Mouse (Mus musculus): ENCODE results near the gene Gm20388. TPM values are rescaled to one million over a fixed set of nuclear protein-coding genes. Genes with fewer than 3 reads are reported as not detected.

Gene Gm20388
- polyA plus RNA-seq, 1 experiment from 2014 or later = not detected

- Histone ChIP-seq H3K4me1 (peaks cover 18% of the 10 kb centered on the region), H3K4me2 (replicated peaks) (no peak overlapping the region), H3K9me3 (no peaks in the 10 kb centered on the region), H3K27ac (replicated peaks) (no peak overlapping the region), H3K4me3 (no peak overlapping the region), H3K27me3 (no peaks in the 10 kb centered on the region), H3K36me3 (no peaks in the 10 kb centered on the region), H3K9ac (replicated peaks) (no peak overlapping the region)
- ATAC-seq (replicated peaks) = no peak
- WGBS = 86% methylated on average over 6 of the region's 6 CpGs
Observed at GRCm38 (mm10) chr8:122525004-122525403, 2614.4 kb downstream of the Gm20388 start.

GRCm38 (mm10) chr8:122526084-122526483 is 2615.4 kb downstream of the Gm20388 start:
- Histone ChIP-seq H3K4me2 (replicated peaks) (no peak overlapping the region), H3K36me3 (no peaks in the 10 kb centered on the region), H3K4me3 (no peak overlapping the region), H3K9me3 (no peaks in the 10 kb centered on the region), H3K27ac (replicated peaks) (no peak overlapping the region), H3K27me3 (no peaks in the 10 kb centered on the region), H3K4me1 (peaks cover 18% of the 10 kb centered on the region), H3K9ac (replicated peaks) (no peak overlapping the region)
- 70% methylated on average over 3 of the region's 3 CpGs for WGBS
- no peak for ATAC-seq (replicated peaks)

DNA sequence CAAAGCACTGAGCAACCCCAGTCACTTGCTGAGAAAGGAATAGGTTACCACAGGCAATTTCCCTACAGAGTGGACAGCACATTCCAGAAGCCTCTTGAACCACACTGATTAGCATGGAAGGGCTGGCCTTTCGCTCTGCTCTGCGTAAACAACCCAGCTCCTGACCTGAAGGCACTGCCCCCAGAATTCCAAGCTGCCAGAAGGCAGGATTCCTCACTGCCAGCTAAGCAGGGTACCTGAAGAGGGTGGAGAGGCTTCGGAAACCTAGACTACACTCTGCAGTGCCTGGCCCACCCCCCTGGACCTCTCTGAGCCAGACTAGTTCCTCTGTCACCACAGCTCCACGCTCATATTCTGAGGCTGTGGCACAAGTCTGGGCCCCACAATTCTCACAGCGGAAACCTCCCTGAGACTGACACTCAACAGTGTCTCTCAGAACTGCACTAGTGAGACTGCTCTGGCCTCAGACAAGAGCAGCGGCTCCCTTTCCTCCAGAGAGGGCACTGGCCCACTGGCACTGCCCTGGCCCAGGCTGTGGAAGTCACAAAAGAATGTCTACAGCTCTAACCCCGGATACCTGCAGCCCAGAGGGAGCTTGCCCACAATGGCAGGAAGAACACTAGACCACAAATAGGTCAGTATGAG is 2616.0 kb downstream of the Gm20388 start:
- no peaks in the 10 kb centered on the region for H3K9me3 ChIP-seq
- H3K9ac ChIP-seq (replicated peaks) = no peak overlapping the region
- no peak overlapping the region for H3K27ac ChIP-seq (replicated peaks)
- H3K27me3 ChIP-seq = no peaks in the 10 kb centered on the region
- 73% methylated on average over 7 of the region's 7 CpGs for WGBS
- peaks cover 18% of the 10 kb centered on the region for H3K4me1 ChIP-seq
- H3K4me3 ChIP-seq = no peak overlapping the region
- H3K4me2 ChIP-seq (replicated peaks) = no peak overlapping the region
- H3K36me3 ChIP-seq = no peaks in the 10 kb centered on the region
- ATAC-seq (replicated peaks) = no peak

- Histone ChIP-seq H3K9ac (replicated peaks) (no peak overlapping the region), H3K4me2 (replicated peaks) (no peak overlapping the region), H3K36me3 (no peaks in the 10 kb centered on the region), H3K27ac (replicated peaks) (no peak overlapping the region), H3K4me1 (peaks cover 18% of the 10 kb centered on the region), H3K4me3 (no peak overlapping the region), H3K9me3 (no peaks in the 10 kb centered on the region), H3K27me3 (no peaks in the 10 kb centered on the region)
- WGBS = 90% methylated on average over 3 of the region's 3 CpGs
- ATAC-seq (replicated peaks) = no peak
Observed at GRCm38 (mm10) chr8:122527937-122528336, 2617.3 kb downstream of the Gm20388 start.

DNA sequence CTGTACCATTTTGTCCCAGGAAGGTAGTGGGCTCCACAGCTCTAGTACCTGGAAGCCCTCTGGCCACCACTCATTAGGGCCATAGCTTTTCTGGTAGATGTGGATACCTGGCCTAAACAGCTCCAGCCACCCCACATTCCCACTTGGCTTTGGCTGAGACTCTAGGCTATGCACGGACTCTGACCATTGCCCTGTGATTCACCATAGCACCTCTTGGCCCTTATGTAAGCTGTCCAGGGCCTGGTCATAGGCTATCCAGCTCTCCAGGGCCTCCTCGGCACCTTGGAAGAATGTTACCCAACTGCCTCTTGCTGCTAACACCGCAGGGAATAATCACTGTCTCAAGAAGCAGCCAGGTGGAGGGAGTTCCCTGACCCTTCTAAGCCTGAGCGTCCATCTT is 2618.5 kb downstream of the Gm20388 start:
- Histone ChIP-seq H3K9me3 (no peaks in the 10 kb centered on the region), H3K36me3 (no peaks in the 10 kb centered on the region), H3K4me3 (no peak overlapping the region), H3K27ac (replicated peaks) (no peak overlapping the region), H3K27me3 (no peaks in the 10 kb centered on the region), H3K4me1 (peaks cover 6% of the 10 kb centered on the region), H3K4me2 (replicated peaks) (no peak overlapping the region), H3K9ac (replicated peaks) (no peak overlapping the region)
- 92% methylated on average over 4 of the region's 4 CpGs for WGBS
- ATAC-seq (replicated peaks) = no peak

- Histone ChIP-seq H3K27ac (replicated peaks) (no peak overlapping the region), H3K9ac (replicated peaks) (no peak overlapping the region), H3K4me1 (no peaks in the 10 kb centered on the region), H3K4me3 (no peak overlapping the region), H3K9me3 (no peaks in the 10 kb centered on the region), H3K4me2 (replicated peaks) (no peak overlapping the region), H3K36me3 (no peaks in the 10 kb centered on the region), H3K27me3 (no peaks in the 10 kb centered on the region)
- WGBS = 81% methylated on average over 8 of the region's 8 CpGs
- no peak for ATAC-seq (replicated peaks)
Observed at GRCm38 (mm10) chr8:122531312-122531711, 2620.7 kb downstream of the Gm20388 start.

DNA sequence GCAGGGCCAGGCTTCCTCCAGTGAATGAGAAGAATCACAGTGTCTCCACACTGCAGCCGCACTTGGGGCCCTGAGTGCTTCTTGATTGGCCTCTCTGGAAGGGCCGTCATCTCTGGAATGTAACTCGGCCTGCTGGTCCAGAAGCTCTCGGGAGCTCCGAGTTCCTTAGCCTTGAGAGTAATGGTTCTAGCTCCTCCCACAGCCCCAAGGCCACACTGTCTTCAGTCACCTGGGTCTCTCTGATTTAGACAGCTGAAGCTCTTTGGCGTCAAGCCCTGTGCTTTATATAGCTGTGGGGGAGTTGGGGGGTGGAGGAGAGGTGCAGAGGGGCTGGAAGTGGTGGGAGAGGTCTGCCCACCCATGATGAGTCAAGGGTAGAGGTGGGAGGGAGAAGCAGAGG is 2626.4 kb downstream of the Gm20388 start:
- Histone ChIP-seq H3K27ac (replicated peaks) (no peak overlapping the region), H3K4me1 (no peaks in the 10 kb centered on the region), H3K27me3 (no peaks in the 10 kb centered on the region), H3K9me3 (no peaks in the 10 kb centered on the region), H3K4me2 (replicated peaks) (no peak overlapping the region), H3K4me3 (no peak overlapping the region), H3K9ac (replicated peaks) (no peak overlapping the region), H3K36me3 (no peaks in the 10 kb centered on the region)
- WGBS = 82% methylated on average over 6 of the region's 6 CpGs
- ATAC-seq (replicated peaks) = no peak

GRCm38 (mm10) chr8:122537812-122538211 is 2627.2 kb downstream of the Gm20388 start:
- Histone ChIP-seq H3K27ac (replicated peaks) (no peak overlapping the region), H3K27me3 (no peaks in the 10 kb centered on the region), H3K4me3 (no peak overlapping the region), H3K36me3 (no peaks in the 10 kb centered on the region), H3K9me3 (no peaks in the 10 kb centered on the region), H3K4me2 (replicated peaks) (no peak overlapping the region), H3K9ac (replicated peaks) (no peak overlapping the region), H3K4me1 (no peaks in the 10 kb centered on the region)
- ATAC-seq (replicated peaks) = no peak
- 96% methylated on average over 2 of the region's 2 CpGs for WGBS

DNA sequence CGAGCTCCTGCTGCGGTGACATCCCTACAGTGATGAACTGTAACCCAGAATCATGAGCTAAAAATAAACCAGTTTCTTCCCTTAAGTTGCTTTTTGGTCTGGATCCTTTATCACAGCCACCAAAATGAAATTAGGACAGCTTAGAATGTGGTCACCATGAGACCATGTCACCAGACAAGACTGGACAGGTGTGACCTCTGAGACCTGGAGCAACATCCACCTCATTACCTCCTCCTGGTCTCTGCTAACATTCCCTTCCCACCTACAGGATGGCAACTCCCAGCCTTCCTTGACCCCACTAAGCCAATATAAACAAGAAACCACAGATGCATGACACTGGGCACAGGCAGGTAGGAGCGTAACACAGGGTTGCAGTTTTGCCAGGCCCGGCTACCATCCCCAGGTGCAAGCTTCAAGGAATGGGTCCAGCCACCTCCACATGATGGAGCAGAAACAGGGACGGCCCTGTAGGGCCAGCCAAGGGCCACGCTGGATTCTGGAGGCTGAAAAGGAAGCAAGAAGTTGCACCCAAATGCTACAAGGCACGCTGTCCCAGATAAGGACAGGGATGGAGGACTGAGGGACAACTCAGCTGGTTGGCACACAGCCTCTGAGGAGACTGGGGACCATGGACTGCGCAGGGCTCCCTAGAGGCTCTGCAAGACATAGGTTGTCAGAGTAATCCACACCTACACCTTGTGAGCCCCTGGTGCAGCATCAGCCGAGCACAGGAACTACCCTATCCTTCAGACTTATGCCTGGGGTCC is 2627.9 kb downstream of the Gm20388 start:
- no peak overlapping the region for H3K9ac ChIP-seq (replicated peaks)
- no peaks in the 10 kb centered on the region for H3K4me1 ChIP-seq
- no peak for ATAC-seq (replicated peaks)
- 88% methylated on average over 9 of the region's 9 CpGs for WGBS
- no peaks in the 10 kb centered on the region for H3K36me3 ChIP-seq
- H3K4me3 ChIP-seq = no peak overlapping the region
- H3K9me3 ChIP-seq = no peaks in the 10 kb centered on the region
- H3K27ac ChIP-seq (replicated peaks) = no peak overlapping the region
- H3K27me3 ChIP-seq = no peaks in the 10 kb centered on the region
- no peak overlapping the region for H3K4me2 ChIP-seq (replicated peaks)

- 86% methylated on average over 8 of the region's 8 CpGs for WGBS
- H3K9me3 ChIP-seq = no peaks in the 10 kb centered on the region
- H3K27ac ChIP-seq (replicated peaks) = no peak overlapping the region
- H3K36me3 ChIP-seq = no peaks in the 10 kb centered on the region
- no peaks in the 10 kb centered on the region for H3K27me3 ChIP-seq
- H3K4me1 ChIP-seq = no peaks in the 10 kb centered on the region
- no peak overlapping the region for H3K9ac ChIP-seq (replicated peaks)
- H3K4me2 ChIP-seq (replicated peaks) = no peak overlapping the region
- ATAC-seq (replicated peaks) = no peak
- H3K4me3 ChIP-seq = no peak overlapping the region
Observed at GRCm38 (mm10) chr8:122544138-122544537, 2633.5 kb downstream of the Gm20388 start.

DNA sequence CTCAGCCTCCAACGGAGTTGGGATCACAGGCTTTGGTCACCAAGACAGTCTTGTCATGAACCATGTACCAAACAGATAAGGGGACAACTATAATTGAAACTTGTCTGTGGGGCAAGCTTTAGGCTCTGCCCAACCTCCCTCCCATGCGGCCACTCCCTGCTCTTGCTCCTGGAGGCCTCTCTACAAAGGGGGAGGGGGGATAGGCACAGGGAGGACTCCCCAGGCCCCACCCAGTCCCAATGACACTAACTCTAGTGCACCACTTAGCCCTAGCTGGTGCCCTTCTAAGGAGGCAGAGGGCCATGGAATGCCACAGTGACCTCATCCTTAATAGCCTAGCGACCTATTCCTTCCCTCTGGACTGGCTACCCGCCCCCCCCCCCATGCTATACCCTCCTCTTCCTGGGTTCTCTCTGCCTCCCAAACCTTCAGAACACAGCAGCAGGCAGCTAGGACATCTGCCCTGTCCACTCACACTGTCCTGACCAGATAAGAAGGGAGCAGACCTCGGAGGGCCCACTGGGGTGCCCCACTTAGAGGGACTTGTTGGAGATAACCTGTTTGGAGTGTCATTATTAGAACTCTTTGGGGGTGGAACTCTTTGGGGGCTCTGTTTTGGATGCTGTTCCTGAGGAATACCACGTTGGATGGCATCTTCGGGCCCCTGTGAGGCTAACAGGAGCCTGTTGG is 2635.6 kb downstream of the Gm20388 start:
- H3K4me3 ChIP-seq = no peak overlapping the region
- H3K4me1 ChIP-seq = peaks cover 14% of the 10 kb centered on the region
- no peaks in the 10 kb centered on the region for H3K36me3 ChIP-seq
- no peak for ATAC-seq (replicated peaks)
- H3K27ac ChIP-seq (replicated peaks) = no peak overlapping the region
- no peak overlapping the region for H3K9ac ChIP-seq (replicated peaks)
- H3K9me3 ChIP-seq = no peaks in the 10 kb centered on the region
- peaks cover 14% of the 10 kb centered on the region for H3K27me3 ChIP-seq
- 88% methylated on average over 7 of the region's 7 CpGs for WGBS
- no peak overlapping the region for H3K4me2 ChIP-seq (replicated peaks)

- ATAC-seq (replicated peaks) = no peak
- Histone ChIP-seq H3K27me3 (peaks cover 20% of the 10 kb centered on the region), H3K36me3 (no peaks in the 10 kb centered on the region), H3K9me3 (no peaks in the 10 kb centered on the region), H3K27ac (replicated peaks) (no peak overlapping the region), H3K4me1 (peaks cover 18% of the 10 kb centered on the region), H3K9ac (replicated peaks) (no peak overlapping the region), H3K4me2 (replicated peaks) (no peak overlapping the region), H3K4me3 (no peak overlapping the region)
- WGBS = 77% methylated on average over 24 of the region's 24 CpGs
Observed at GRCm38 (mm10) chr8:122546811-122547453, 2636.3 kb downstream of the Gm20388 start.

Data from forebrain, embryonic 15.5 days (tissue).